Mouse (Mus musculus) heart, postnatal 14 days (tissue): ENCODE data around the gene B3galt1. TPM values are rescaled to one million over a fixed set of nuclear protein-coding genes. Genes with fewer than 3 reads are reported as not detected.

Experiments used
- microRNA-seq, 2 experiments: library from miRNA; unstranded; fragments of <30 nt; microRNA quantifications; one replicate each; pipeline ENCODE4 v1.2.0; 2021 to 2022
- total RNA-seq, 2 experiments: library from RNA; stranded (reverse); gene quantifications; 2 replicates each; pipeline ENCODE4 v1.2.3; 2021

Gene B3galt1
- total RNA-seq, 2 experiments from 2014 or later: 2.8 to 4.6 TPM

Small RNA genes lying within 50 kb of the gene (microRNA-seq; reads per million reads assigned to microRNA genes)
- gene Mir6335 (0 reads per million in 2 experiments), gene Mir7224 (1.3 to 8.0 reads per million in 2 experiments)

Other genes with a start within 250 kb of the B3galt1 start
- gene Gm21830, start 152.1 kb upstream of the B3galt1 start, total RNA-seq: not detected
- gene Gm26727, start 132.7 kb upstream of the B3galt1 start, total RNA-seq: not detected
- 100 to 1,000 TPM; 121 to 140 TPM for gene Xirp2, start 119.9 kb upstream of the B3galt1 start, total RNA-seq